Mouse (Mus musculus) bone marrow macrophage, adult 2 months (primary cell): ENCODE results near the gene Hrh3.

Experiments
- CTCF ChIP-seq: IDR thresholded peaks from 2 replicates; pipeline ENCODE4 v1.5.1; 2012; ENCODE audit warnings: low read depth, mild to moderate bottlenecking, low read length, moderate library complexity
- POLR2A ChIP-seq: IDR thresholded peaks from 2 replicates; pipeline ENCODE4 v1.6.1; 2012; ENCODE audit warnings: mild to moderate bottlenecking, low read depth, low read length, borderline replicate concordance

- TF ChIP-seq CTCF, result no peak
- no peak for TF ChIP-seq POLR2A
Measured at GRCm38 (mm10) chr2:180118661-180119438, 14.6 kb upstream of the Hrh3 start, which contains the start of gene Osbpl2.
